Mouse (Mus musculus): ENCODE results near the gene Lrrc45.
"Not testable (repeated sequence)": the region's sequence is repeated elsewhere in the genome, so short reads cannot be mapped to it uniquely, and the experiment has no call there.

The Lrrc45 gene

GRCm38 (mm10) chr11:120727564-120727963 lies 13.8 kb downstream of the Lrrc45 start:
- no peak for DNase-seq (ENCODE audit: low spot score)

GRCm38 (mm10) chr11:120728530-120729240 lies 15.0 kb downstream of the Lrrc45 start:
- no peak for DNase-seq (ENCODE audit: low spot score)

- DNase-seq (ENCODE audit: low spot score), result not testable (repeated sequence)
Observed at GRCm38 (mm10) chr11:120729432-120730050, 15.8 kb downstream of the Lrrc45 start.

GRCm38 (mm10) chr11:120730331-120730870 lies 16.7 kb downstream of the Lrrc45 start:
- no peak for DNase-seq (ENCODE audit: low spot score)

GRCm38 (mm10) chr11:120731395-120731794 lies 17.7 kb downstream of the Lrrc45 start:
- DNase-seq (ENCODE audit: low spot score), result no peak

GRCm38 (mm10) chr11:120731858-120732680 lies 18.3 kb downstream of the Lrrc45 start, which contains the start of gene Cbr2:
Cbr2 (minus strand) TSS chr11:120732114.
- no peak for DNase-seq (ENCODE audit: low spot score)

GRCm38 (mm10) chr11:120733521-120733920 lies 19.8 kb downstream of the Lrrc45 start:
- peak; percentile 61 for DNase-seq (ENCODE audit: low spot score)

- no peak for DNase-seq (ENCODE audit: low spot score)
Observed at GRCm38 (mm10) chr11:120736424-120736823, 22.7 kb downstream of the Lrrc45 start.

GRCm38 (mm10) chr11:120740981-120741380 lies 27.3 kb downstream of the Lrrc45 start:
- DNase-seq (ENCODE audit: low spot score), result no peak

- peak; percentile 5 for DNase-seq (ENCODE audit: low spot score)
Observed at GRCm38 (mm10) chr11:120744121-120744701, 30.5 kb downstream of the Lrrc45 start.

- no peak for DNase-seq (ENCODE audit: low spot score)
Observed at GRCm38 (mm10) chr11:120747974-120748373, 34.2 kb downstream of the Lrrc45 start.

GRCm38 (mm10) chr11:120749430-120749829 lies 35.7 kb downstream of the Lrrc45 start:
- DNase-seq (ENCODE audit: low spot score), result no peak

GRCm38 (mm10) chr11:120751606-120752005 lies 37.9 kb downstream of the Lrrc45 start:
- DNase-seq (ENCODE audit: low spot score), result no peak

GRCm38 (mm10) chr11:120760236-120760635 lies 46.5 kb downstream of the Lrrc45 start:
- no peak for DNase-seq (ENCODE audit: low spot score)

- DNase-seq (ENCODE audit: low spot score), result no peak
Observed at GRCm38 (mm10) chr11:120761811-120762671, 48.3 kb downstream of the Lrrc45 start.

GRCm38 (mm10) chr11:120762672-120763041 lies 48.9 kb downstream of the Lrrc45 start, which contains the start of gene Hmga1b:
Hmga1b (plus strand) TSS chr11:120762794.
- not testable (repeated sequence) for DNase-seq (ENCODE audit: low spot score)

GRCm38 (mm10) chr11:120763121-120763999 lies 49.6 kb downstream of the Lrrc45 start:
- DNase-seq (ENCODE audit: low spot score), result not testable (repeated sequence)

GRCm38 (mm10) chr11:120767023-120767422 lies 53.3 kb downstream of the Lrrc45 start:
- not testable (repeated sequence) for DNase-seq (ENCODE audit: low spot score)

- no peak for DNase-seq (ENCODE audit: low spot score)
Observed at GRCm38 (mm10) chr11:120768206-120768605, 54.5 kb downstream of the Lrrc45 start.

All from urinary bladder, postnatal 25 days (tissue).